Mouse (Mus musculus): Measurements from ENCODE around the gene Kif1bp.
"Not testable (repeated sequence)": the region's sequence is repeated elsewhere in the genome, so short reads cannot be mapped to it uniquely, and the experiment has no call there.

Kif1bp gene

GRCm38 (mm10) chr10:62509032-62509656 lies 69.1 kb downstream of the Kif1bp start:
- DNase-seq (ENCODE audit: low read depth, low spot score): no peak

GRCm38 (mm10) chr10:62508459-62508858 lies 69.8 kb downstream of the Kif1bp start:
- DNase-seq (ENCODE audit: low read depth, low spot score): no peak

- no peak for DNase-seq (ENCODE audit: low read depth, low spot score)
These were observed 70.5 kb downstream of the Kif1bp start for GRCm38 (mm10) chr10:62507591-62508308.

- DNase-seq (ENCODE audit: low read depth, low spot score): no peak
These were observed 71.2 kb downstream of the Kif1bp start for GRCm38 (mm10) chr10:62507071-62507470.

- DNase-seq (ENCODE audit: low read depth, low spot score): no peak
These were observed 72.2 kb downstream of the Kif1bp start for GRCm38 (mm10) chr10:62506019-62506556.

GRCm38 (mm10) chr10:62505224-62505983 lies 72.9 kb downstream of the Kif1bp start:
- DNase-seq (ENCODE audit: low read depth, low spot score): no peak

- no peak for DNase-seq (ENCODE audit: low read depth, low spot score)
These were observed 74.2 kb downstream of the Kif1bp start for GRCm38 (mm10) chr10:62503836-62504628.

- DNase-seq (ENCODE audit: low read depth, low spot score): no peak
These were observed 74.9 kb downstream of the Kif1bp start for GRCm38 (mm10) chr10:62503353-62503752.

GRCm38 (mm10) chr10:62501951-62502350 lies 76.3 kb downstream of the Kif1bp start:
- DNase-seq (ENCODE audit: low read depth, low spot score): no peak

GRCm38 (mm10) chr10:62500916-62501615 lies 77.2 kb downstream of the Kif1bp start:
- DNase-seq (ENCODE audit: low read depth, low spot score): no peak

- peak; percentile 58 for DNase-seq (ENCODE audit: low read depth, low spot score)
These were observed 78.0 kb downstream of the Kif1bp start for GRCm38 (mm10) chr10:62500088-62500915.

- not testable (repeated sequence) for DNase-seq (ENCODE audit: low read depth, low spot score)
These were observed 86.6 kb downstream of the Kif1bp start for GRCm38 (mm10) chr10:62491681-62492080.
